11 mouse cellular contexts compared by ENCODE assay signal in the genomic region with DNA sequence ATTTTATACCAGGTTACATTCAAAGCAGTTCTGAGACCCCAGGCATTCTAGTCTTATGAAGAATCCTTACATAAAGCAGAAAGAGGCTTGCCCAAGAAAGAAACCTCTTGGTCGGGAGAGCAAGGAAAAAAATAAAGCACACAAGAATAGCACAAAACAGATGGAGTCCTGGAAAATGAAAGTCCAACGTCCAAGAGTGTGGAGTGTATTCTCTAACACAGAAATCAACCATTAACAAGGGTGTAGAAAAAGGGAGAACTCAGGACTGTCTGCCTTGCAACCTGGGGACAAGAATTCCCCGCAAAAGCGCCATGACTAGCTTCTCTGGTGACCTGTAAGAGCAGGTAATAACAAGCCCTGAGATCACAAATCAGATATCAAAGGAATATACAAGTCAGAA.
"Had no signal": no experiment of that assay in that cellular context is flagged by ENCODE, and none has a peak within 500 bp of the region (broad histone marks: within the 10 kb centered on the region; RNA-seq: fewer than 3 reads in every experiment).

No protein-coding gene starts in this region.

- H3K36me3 ChIP-seq: limb, embryonic 13.5 days; midbrain, embryonic 12.5 days; neural tube, embryonic 13.5 days had no signal

- H3K27ac ChIP-seq: left cerebral cortex, adult 2 months; limb, embryonic 13.5 days; liver, embryonic 14.5 days; midbrain, embryonic 12.5 days; neural tube, embryonic 13.5 days; stomach, postnatal 0 days had no signal

- H3K4me1 ChIP-seq: limb, embryonic 13.5 days; midbrain, embryonic 12.5 days; neural tube, embryonic 13.5 days had no signal

- H3K27me3 ChIP-seq: limb, embryonic 13.5 days; midbrain, embryonic 12.5 days; neural tube, embryonic 13.5 days had no signal

- H3K4me3 ChIP-seq: left cerebral cortex, adult 2 months; limb, embryonic 13.5 days; midbrain, embryonic 12.5 days; neural tube, embryonic 13.5 days had no signal

- DNase-seq: lung, adult 18-20 months; right cerebral cortex, adult 18-20 months; right cerebral cortex, postnatal 25 days; thymus, adult 18-20 months; thymus, postnatal 14 days had no signal
